In genomic region chr3:143736651-143737398, GRCm38 (mm10) we compare ENCODE assay signal across 29 mouse cellular contexts.
DNase-seq lines count a peak whose midpoint lies in the region; ATAC-seq and TF ChIP-seq lines count a peak whose summit lies in the region.
"Had no signal": no experiment of that assay in that cellular context is flagged by ENCODE, and none has a peak within 500 bp of the region (broad histone marks: within the 10 kb centered on the region; RNA-seq: fewer than 3 reads in every experiment).

No protein-coding gene starts in this region.

- 72% methylated on average over 6 of the region's 6 CpGs for WGBS in forebrain, embryonic 14.5 days
- whole genome bisulfite sequencing in forebrain, embryonic 10.5 days, result 90% methylated on average over 6 of the region's 6 CpGs
- 67% methylated on average over 6 of the region's 6 CpGs for WGBS in lung, embryonic 14.5 days
- WGBS in forebrain, postnatal 0 days, result 62% methylated on average over 6 of the region's 6 CpGs

- no peaks in the 10 kb centered on the region for H3K4me1 ChIP-seq in forebrain, embryonic 14.5 days (ENCODE audit: control insufficient read depth, insufficient read depth, low read length)
- H3K4me1 ChIP-seq in forebrain, embryonic 10.5 days, result no peaks in the 10 kb centered on the region
- no peaks in the 10 kb centered on the region for H3K4me1 ChIP-seq in lung, embryonic 14.5 days (ENCODE audit: insufficient read depth)
- H3K4me1 ChIP-seq in forebrain, postnatal 0 days (ENCODE audit: insufficient read depth), result no peaks in the 10 kb centered on the region
- H3K4me1 ChIP-seq: embryonic facial prominence, embryonic 13.5 days; hindbrain, embryonic 10.5 days; hindbrain, embryonic 15.5 days; liver, embryonic 15.5 days; neural tube, embryonic 15.5 days had no signal

- no peak overlapping the region for H3K4me3 ChIP-seq in forebrain, embryonic 14.5 days (ENCODE audit: low read depth, low read length)
- H3K4me3 ChIP-seq in forebrain, embryonic 10.5 days, result no peak overlapping the region
- H3K4me3 ChIP-seq in lung, embryonic 14.5 days (ENCODE audit: low read depth, low read length), result no peak overlapping the region
- H3K4me3 ChIP-seq in forebrain, postnatal 0 days (ENCODE audit: low read depth, low read length), result no peak overlapping the region
- H3K4me3 ChIP-seq: embryonic facial prominence, embryonic 13.5 days; heart, adult 2 months; hindbrain, embryonic 10.5 days; hindbrain, embryonic 15.5 days; limb, embryonic 12.5 days; liver, embryonic 15.5 days; neural tube, embryonic 15.5 days had no signal

- no peak overlapping the region for H3K9ac ChIP-seq in forebrain, embryonic 14.5 days (ENCODE audit: low read length)
- no peak overlapping the region for H3K9ac ChIP-seq in lung, embryonic 14.5 days
- H3K9ac ChIP-seq in forebrain, postnatal 0 days, result no peak overlapping the region
- H3K9ac ChIP-seq: embryonic facial prominence, embryonic 13.5 days; hindbrain, embryonic 15.5 days; limb, embryonic 12.5 days; liver, embryonic 15.5 days; neural tube, embryonic 15.5 days had no signal

- no peaks in the 10 kb centered on the region for H3K9me3 ChIP-seq in forebrain, embryonic 14.5 days (replicated peaks; ENCODE audit: control insufficient read depth, low read length)
- H3K9me3 ChIP-seq in forebrain, embryonic 10.5 days, result no peaks in the 10 kb centered on the region
- no peaks in the 10 kb centered on the region for H3K9me3 ChIP-seq in lung, embryonic 14.5 days (ENCODE audit: low read depth, low read length)
- H3K9me3 ChIP-seq in forebrain, postnatal 0 days (ENCODE audit: low read length), result no peaks in the 10 kb centered on the region
- H3K9me3 ChIP-seq: embryonic facial prominence, embryonic 13.5 days; hindbrain, embryonic 10.5 days; hindbrain, embryonic 15.5 days; limb, embryonic 12.5 days; liver, embryonic 15.5 days; neural tube, embryonic 15.5 days had no signal

- H3K4me2 ChIP-seq in forebrain, embryonic 14.5 days (ENCODE audit: low read length), result no peak overlapping the region
- no peak overlapping the region for H3K4me2 ChIP-seq in lung, embryonic 14.5 days
- H3K4me2 ChIP-seq in forebrain, postnatal 0 days (ENCODE audit: low read depth), result no peak overlapping the region
- H3K4me2 ChIP-seq: embryonic facial prominence, embryonic 13.5 days; hindbrain, embryonic 15.5 days; limb, embryonic 12.5 days; liver, embryonic 15.5 days; neural tube, embryonic 15.5 days had no signal

- no peaks in the 10 kb centered on the region for H3K36me3 ChIP-seq in forebrain, embryonic 14.5 days (ENCODE audit: control insufficient read depth, insufficient read depth, low read length)
- H3K36me3 ChIP-seq in forebrain, embryonic 10.5 days (replicated peaks), result no peaks in the 10 kb centered on the region
- H3K36me3 ChIP-seq in lung, embryonic 14.5 days (ENCODE audit: insufficient read depth), result no peaks in the 10 kb centered on the region
- H3K36me3 ChIP-seq in forebrain, postnatal 0 days (ENCODE audit: insufficient read depth), result no peaks in the 10 kb centered on the region
- H3K36me3 ChIP-seq: embryonic facial prominence, embryonic 13.5 days; G1E; hindbrain, embryonic 10.5 days; hindbrain, embryonic 15.5 days; limb, embryonic 12.5 days; liver, embryonic 15.5 days; neural tube, embryonic 15.5 days had no signal

- DNase-seq in forebrain, embryonic 14.5 days (ENCODE audit: low spot score), result peak; percentile 35
- DNase-seq in forebrain, embryonic 10.5 days (ENCODE audit: extremely low spot score, low spot score), result no peak
- DNase-seq in lung, embryonic 14.5 days, result peak; percentile 39
- no peak for DNase-seq in lung, adult 18-20 months
- DNase-seq in forebrain, postnatal 0 days, result peak; percentile 22
- DNase-seq in ovary, postnatal 14 days (ENCODE audit: low spot score), result no peak
- no peak for DNase-seq in cerebellum, adult 9-11 months
- DNase-seq: adrenal gland, postnatal 14 days; cerebellum, adult 11-12 months; cerebellum, postnatal 10 days; gastrocnemius, postnatal 14 days; heart, adult 2 months; heart, postnatal 14 days; kidney, adult 11 months; layer of hippocampus, postnatal 36 days; midbrain, embryonic 14.5 days; right cerebral cortex, adult 18-20 months had no signal

- 0 out of 2 replicates have a peak, but pooled peaks have one; percentile 29 for ATAC-seq in forebrain, embryonic 14.5 days
- no peak; the same call in 1 of the 2 replicates for ATAC-seq in lung, embryonic 14.5 days (ENCODE audit: insufficient read depth)
- ATAC-seq in forebrain, postnatal 0 days, result no peak
- ATAC-seq in monocyte, adult 5-6 weeks (replicated peaks; ENCODE audit: insufficient number of reproducible peaks, low FRiP score, low TSS enrichment, poor library complexity, severe bottlenecking), result 0 out of 2 replicates have a peak, but pooled peaks have one; percentile 43
- ATAC-seq: inflammation-experienced regulatory T-cells, adult 6 months; lung, postnatal 0 days; Patski had no signal

- H3K27ac ChIP-seq in forebrain, embryonic 14.5 days (ENCODE audit: low read depth, low read length), result no peak overlapping the region
- H3K27ac ChIP-seq in forebrain, embryonic 10.5 days, result no peak overlapping the region
- no peak overlapping the region for H3K27ac ChIP-seq in lung, embryonic 14.5 days (ENCODE audit: low read depth)
- no peak overlapping the region for H3K27ac ChIP-seq in forebrain, postnatal 0 days (ENCODE audit: low read depth, low read length)
- H3K27ac ChIP-seq: embryonic facial prominence, embryonic 13.5 days; heart, adult 2 months; hindbrain, embryonic 10.5 days; hindbrain, embryonic 15.5 days; limb, embryonic 12.5 days; liver, embryonic 15.5 days; macrophage; neural tube, embryonic 15.5 days had no signal

- no peaks in the 10 kb centered on the region for H3K27me3 ChIP-seq in forebrain, embryonic 14.5 days (replicated peaks; ENCODE audit: control insufficient read depth, insufficient read depth, low read length)
- H3K27me3 ChIP-seq in forebrain, embryonic 10.5 days (ENCODE audit: poor library complexity, severe bottlenecking), result no peaks in the 10 kb centered on the region
- H3K27me3 ChIP-seq in lung, embryonic 14.5 days (ENCODE audit: insufficient read depth, low read length), result no peaks in the 10 kb centered on the region
- H3K27me3 ChIP-seq in forebrain, postnatal 0 days (ENCODE audit: insufficient read depth, low read length), result no peaks in the 10 kb centered on the region
- H3K27me3 ChIP-seq: embryonic facial prominence, embryonic 13.5 days; hindbrain, embryonic 15.5 days; limb, embryonic 12.5 days; liver, embryonic 15.5 days; neural tube, embryonic 15.5 days; Patski had no signal

- TF ChIP-seq CTCF in lung, embryonic 14.5 days (IDR thresholded peaks at IDR 0.05; ENCODE audit: low read depth), result no peak
- TF ChIP-seq CTCF in forebrain, postnatal 0 days (IDR thresholded peaks at IDR 0.05; ENCODE audit: low read depth), result no peak

Comparison
In these comparisons a context has a peak if more than half of its experiments do, and no peak if none do; other contexts are left out.
1. ATAC-seq: peak in forebrain, embryonic 14.5 days (single experiment) and monocyte, adult 5-6 weeks (single experiment); none in lung, embryonic 14.5 days (single experiment) and forebrain, postnatal 0 days (single experiment).
2. DNase-seq: peak in forebrain, embryonic 14.5 days (single experiment), lung, embryonic 14.5 days (single experiment) and forebrain, postnatal 0 days (single experiment); none in forebrain, embryonic 10.5 days (single experiment), lung, adult 18-20 months (0 of 2), ovary, postnatal 14 days (single experiment) and cerebellum, adult 9-11 months (single experiment).